Mouse (Mus musculus) bone marrow, adult 2 months (tissue): Measurements from ENCODE around the gene Sprtn. TPM values are rescaled to one million over a fixed set of nuclear protein-coding genes. Genes with fewer than 3 reads are reported as not detected.

Experiments used
- H3K27ac ChIP-seq: fragments of 200-500 bp; 2 replicates; pipeline ENCODE4 v1.5.1; 2012; ENCODE audit warnings: low read depth, mild to moderate bottlenecking, control low read depth, inconsistent platforms, low read length; ENCODE audit not compliant: control insufficient read depth, poor library complexity, insufficient read depth
- H3K4me1 ChIP-seq: fragments of 200-500 bp; 2 replicates; pipeline ENCODE4 v1.6.1; 2011; ENCODE audit warnings: low read length; ENCODE audit not compliant: control insufficient read depth, insufficient read depth
- H3K4me3 ChIP-seq: fragments of 200-500 bp; replicated peaks from 2 replicates; pipeline ENCODE3; 2011; ENCODE audit warnings: mild to moderate bottlenecking, low read depth, low read length, control low read depth; ENCODE audit not compliant: control insufficient read depth
- CTCF ChIP-seq: fragments of 200-500 bp; IDR thresholded peaks from 2 replicates; pipeline ENCODE4 v1.5.1; 2011; ENCODE audit warnings: low read length, control low read depth; ENCODE audit not compliant: control insufficient read depth, insufficient read depth
- POLR2A ChIP-seq: fragments of 200-500 bp; IDR thresholded peaks from 2 replicates; pipeline ENCODE4 v1.6.1; 2011; ENCODE audit warnings: low read depth, mild to moderate bottlenecking, control low read depth, low read length, borderline replicate concordance; ENCODE audit not compliant: control insufficient read depth
- WGBS: fragments of 180-500 bp; shearing (Covaris S2); methylation state at CpG from one replicate; pipeline ENCODE4 v1.1.7; 2018; 5-methylcytosine and 5-hydroxymethylcytosine counted together
- polyA plus RNA-seq: library from polyadenylated mRNA; stranded (reverse); fragments of >200 nt; gene quantifications from 2 replicates; pipeline ENCODE4 v1.2.4, GENCODE M21; 2011; ENCODE audit warnings: low replicate concordance; ENCODE audit not compliant: missing spikeins, insufficient read depth, insufficient read length

Sprtn gene
- polyA plus RNA-seq, 1 experiment: 13.8 TPM

GRCm38 (mm10) chr8:124888385-124888784, 9.3 kb upstream of the Sprtn start:
- WGBS: 90% methylated on average over 5 of the region's 5 CpGs
- Histone ChIP-seq H3K4me1 (no peaks in the 10 kb centered on the region), H3K4me3 (no peak overlapping the region), H3K27ac (no peak overlapping the region)
- TF ChIP-seq CTCF: no peak
- TF ChIP-seq POLR2A: no peak

- no peak overlapping the region for H3K4me3 ChIP-seq
- WGBS: 79% methylated on average over 3 of the region's 3 CpGs
- peaks cover 7% of the 10 kb centered on the region for H3K4me1 ChIP-seq
- H3K27ac ChIP-seq: no peak overlapping the region
- TF ChIP-seq POLR2A (no peak), CTCF (no peak)
These were observed 5.1 kb upstream of the Sprtn start for GRCm38 (mm10) chr8:124892596-124892995.

GRCm38 (mm10) chr8:124896010-124896631, 1.6 kb upstream of the Sprtn start:
- Histone ChIP-seq H3K4me3 (peak overlapping the region; percentile 96), H3K27ac (no peak overlapping the region), H3K4me1 (peaks cover 11% of the 10 kb centered on the region)
- no peak for TF ChIP-seq POLR2A
- TF ChIP-seq CTCF: no peak
- WGBS: 87% methylated on average over 26 of the region's 26 CpGs

DNA sequence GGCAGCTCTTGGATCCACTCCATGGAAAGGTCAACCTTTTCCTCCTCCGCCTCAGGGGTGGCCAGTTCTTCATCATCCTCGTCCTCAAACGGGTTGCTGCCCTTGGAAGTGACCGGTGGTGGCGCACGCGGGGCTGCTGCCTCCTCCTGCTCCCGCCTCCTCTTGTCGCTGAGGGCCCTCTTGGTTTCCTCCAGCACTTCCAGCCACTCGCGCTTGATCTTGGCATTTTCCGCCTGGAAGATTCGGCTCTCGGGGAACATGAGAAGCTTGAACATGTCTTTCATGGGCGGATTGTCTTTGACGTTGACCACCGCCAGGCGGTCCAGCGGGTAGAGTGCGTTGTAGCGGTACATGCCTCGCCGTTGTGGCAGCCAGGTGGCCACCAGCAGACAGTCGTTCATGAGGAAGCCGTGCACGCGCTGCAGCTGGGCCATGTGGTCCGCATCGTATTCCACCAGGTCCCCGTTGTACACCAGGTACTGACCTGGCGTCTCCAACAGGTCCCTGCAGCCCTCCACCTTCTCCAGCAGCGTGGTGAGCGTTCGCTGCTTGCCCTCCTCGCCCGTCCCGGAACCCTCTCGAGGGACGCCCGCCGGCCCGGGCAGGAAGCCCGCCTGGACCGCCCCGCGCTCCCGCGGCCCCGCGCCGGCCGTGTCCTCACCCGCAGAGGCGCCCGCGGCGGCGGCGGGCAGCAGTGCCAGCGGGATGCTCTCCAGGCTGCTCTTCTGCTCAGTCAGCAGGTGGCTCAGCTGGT, 877 bp upstream of the Sprtn start:
- Histone ChIP-seq H3K27ac (peak overlapping the region; percentile 96), H3K4me3 (peak overlapping the region; percentile 96), H3K4me1 (peaks cover 11% of the 10 kb centered on the region)
- 2% methylated on average over 60 of the region's 60 CpGs for WGBS
- TF ChIP-seq POLR2A (peak; percentile 52; the same call in 1 of the 2 replicates), CTCF (peak; percentile 70)

- Histone ChIP-seq H3K4me1 (peaks cover 11% of the 10 kb centered on the region), H3K27ac (peak overlapping the region; percentile 96; the same call in 1 of the 2 replicates), H3K4me3 (peak overlapping the region; percentile 96)
- no peak for TF ChIP-seq POLR2A
- no peak for TF ChIP-seq CTCF
- WGBS: 2% methylated on average over 31 of the region's 31 CpGs
These were observed 692 bp downstream of the Sprtn start for GRCm38 (mm10) chr8:124898251-124898905.

DNA sequence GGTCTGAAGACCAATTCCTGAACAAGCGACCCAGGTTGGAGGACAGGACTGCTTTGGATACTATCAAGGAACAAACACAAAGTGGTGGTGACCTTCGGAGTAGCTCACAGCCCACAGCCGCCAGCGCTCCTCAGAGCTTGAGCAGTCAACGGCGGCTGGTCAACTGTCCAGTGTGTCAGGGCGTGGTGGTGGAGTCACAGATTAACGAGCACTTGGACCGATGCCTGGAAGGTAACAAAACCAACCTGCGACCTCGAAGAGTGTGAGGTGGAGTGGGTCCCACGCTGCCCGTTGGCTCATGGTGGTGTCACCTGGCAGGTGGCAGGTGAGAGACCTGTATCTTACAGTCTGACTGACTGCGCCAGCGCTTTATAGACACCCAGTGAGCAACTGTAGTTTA, 5.5 kb downstream of the Sprtn start:
- Histone ChIP-seq H3K4me1 (peaks cover 4% of the 10 kb centered on the region; the same call in 1 of the 2 replicates), H3K4me3 (no peak overlapping the region), H3K27ac (no peak overlapping the region)
- TF ChIP-seq CTCF (no peak), POLR2A (no peak)
- 92% methylated on average over 15 of the region's 15 CpGs for WGBS

DNA sequence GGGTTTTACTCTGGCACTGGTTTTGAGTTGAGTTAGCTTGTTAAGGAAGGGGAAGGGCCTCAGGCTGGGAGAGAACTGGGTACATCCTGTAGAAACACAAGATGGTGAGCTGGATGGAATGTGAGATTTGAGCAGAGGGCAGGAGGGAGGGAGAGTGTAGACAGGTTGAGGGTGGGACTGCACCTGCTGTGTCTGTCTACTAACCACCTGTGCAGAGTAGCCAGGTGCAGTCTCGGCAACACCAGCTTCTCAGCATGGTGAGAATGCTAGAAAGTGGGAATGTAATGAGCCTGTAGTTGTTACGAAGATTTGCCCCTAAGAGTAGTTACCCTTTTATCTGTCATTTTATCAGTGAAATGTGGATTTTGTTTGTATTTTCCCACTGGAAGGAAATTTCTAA, 7.8 kb downstream of the Sprtn start:
- H3K4me3 ChIP-seq: no peak overlapping the region
- H3K4me1 ChIP-seq: no peaks in the 10 kb centered on the region
- TF ChIP-seq CTCF (no peak), POLR2A (no peak)
- no peak overlapping the region for H3K27ac ChIP-seq
- 86% methylated on average over 2 of the region's 2 CpGs for WGBS

DNA sequence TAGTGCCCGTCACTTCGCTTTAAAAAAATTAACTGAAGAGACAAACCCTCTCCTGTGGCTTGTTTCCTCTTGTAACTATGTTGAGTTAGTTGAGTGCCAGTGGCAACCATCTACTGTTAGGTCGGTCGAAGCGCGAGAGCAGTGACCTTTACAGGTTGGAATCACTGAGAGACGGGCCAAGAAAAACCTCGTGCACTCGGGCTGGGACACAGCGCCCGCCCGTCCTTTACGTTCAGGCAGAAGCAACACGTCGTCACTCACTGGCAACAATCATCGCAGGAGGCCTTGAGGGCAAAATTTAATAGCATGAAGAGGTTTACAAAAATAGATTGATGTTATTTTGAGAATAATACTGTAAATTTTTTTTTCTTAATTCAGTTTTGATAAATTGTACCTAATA, 12.2 kb downstream of the Sprtn start:
- Histone ChIP-seq H3K27ac (no peak overlapping the region), H3K4me1 (peaks cover 4% of the 10 kb centered on the region), H3K4me3 (no peak overlapping the region)
- TF ChIP-seq CTCF (no peak), POLR2A (no peak)
- WGBS: 93% methylated on average over 16 of the region's 16 CpGs
